Mouse (Mus musculus) G1E (cell line): ENCODE results near the gene Cd59b. TPM values are rescaled to one million over a fixed set of nuclear protein-coding genes. Genes with fewer than 3 reads are reported as not detected.
A peak's percentile ranks its signal among the peaks of the same experiment; 100 is the strongest.
"Not testable (repeated sequence)": the region's sequence is repeated elsewhere in the genome, so short reads cannot be mapped to it uniquely, and the experiment has no call there.

Experiments
- ATAC-seq: 2 replicates; pipeline ENCODE4 v1.8.0; 2016; ENCODE audit warnings: mild to moderate bottlenecking; ENCODE audit not compliant: insufficient number of reproducible peaks, poor library complexity, low FRiP score, severe bottlenecking; ENCODE audit errors: extremely low read depth
- DNase-seq: peaks from one replicate; pipeline ENCODE4 v3.0.0; 2012; ENCODE audit warnings: low spot score
- H3K27me3 ChIP-seq: 2 replicates; pipeline ENCODE4 v1.6.1; 2012; ENCODE audit warnings: mild to moderate bottlenecking, low read length, inconsistent platforms; ENCODE audit not compliant: insufficient read depth
- H3K36me3 ChIP-seq: replicated peaks from 2 replicates; pipeline ENCODE3; 2012; ENCODE audit warnings: mild to moderate bottlenecking, inconsistent platforms
- H3K4me1 ChIP-seq: 2 replicates; pipeline ENCODE4 v1.6.1; 2012; ENCODE audit warnings: low read depth, low read length, inconsistent platforms, mixed read lengths; ENCODE audit not compliant: insufficient read depth
- H3K4me3 ChIP-seq: 2 replicates; pipeline ENCODE4 v1.5.1; 2012; ENCODE audit warnings: low read depth, mild to moderate bottlenecking, inconsistent platforms, low read length, moderate library complexity, mixed read lengths
- H3K9me3 ChIP-seq: replicated peaks from 2 replicates; pipeline ENCODE4 v1.6.1; 2012; ENCODE audit warnings: inconsistent platforms
- CTCF ChIP-seq: IDR thresholded peaks from 2 replicates; pipeline ENCODE4 v1.5.1; 2012; ENCODE audit warnings: low read depth, low read length, inconsistent platforms, mixed read lengths
- GATA1 ChIP-seq: IDR thresholded peaks from 2 replicates; pipeline ENCODE4 v1.6.1; 2012; ENCODE audit warnings: borderline replicate concordance, low read length, inconsistent platforms, mixed read lengths
- GATA2 ChIP-seq: IDR thresholded peaks from 2 replicates; pipeline ENCODE4 v1.6.1; 2012; ENCODE audit warnings: low read depth, low read length, inconsistent platforms, borderline replicate concordance
- POLR2AphosphoS5 ChIP-seq: IDR thresholded peaks from 2 replicates; pipeline ENCODE4 v1.6.1; 2012; ENCODE audit warnings: low read depth, low read length, inconsistent platforms; ENCODE audit not compliant: insufficient replicate concordance
- TAL1 ChIP-seq: conservative IDR thresholded peaks from 2 replicates; pipeline ENCODE4 v1.6.1; 2012; ENCODE audit warnings: low read depth, low read length, inconsistent platforms, mixed read lengths
- polyA plus RNA-seq: library from polyadenylated mRNA; stranded (reverse); fragments of >175 nt; gene quantifications from 2 replicates; pipeline ENCODE4 v1.2.3, GENCODE M21; 2012
- total RNA-seq, 2 experiments: library from RNA; stranded (forward) in 1 of 2; stranded (reverse) in 1 of 2; fragments of 200-1000 nt in 1 of 2; fragments of >200 nt in 1 of 2; fragmentation: Nextera tagmentation in 1 of 2; gene quantifications; 2 replicates each; pipeline ENCODE4 v1.2.3; 2014 to 2017

Gene Cd59b
- total and polyA plus RNA-seq, 3 experiments, result 0.87 TPM; not detected in 2

DNA sequence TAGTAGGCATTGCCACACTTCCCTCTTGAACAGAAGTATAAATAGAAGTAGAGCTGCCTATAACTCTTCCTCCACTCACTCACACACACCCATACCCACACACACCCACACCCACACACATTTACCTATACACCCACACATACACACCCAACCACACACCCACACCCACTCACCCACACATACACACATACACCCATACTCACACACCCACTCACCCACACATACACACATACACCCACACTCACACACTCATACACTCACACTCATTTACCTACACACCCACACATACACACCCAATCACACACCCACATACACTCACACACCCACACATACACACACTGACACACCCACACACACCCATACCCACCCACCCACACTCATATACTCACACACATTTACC, 12.8 kb downstream of the Cd59b start:
- no peaks in the 10 kb centered on the region for H3K36me3 ChIP-seq
- TF ChIP-seq CTCF, result no peak
- TF ChIP-seq POLR2AphosphoS5, result no peak
- no peak for TF ChIP-seq GATA2
- no peak for TF ChIP-seq TAL1
- TF ChIP-seq GATA1, result no peak
- no peaks in the 10 kb centered on the region for H3K27me3 ChIP-seq
- no peak for DNase-seq
- no peaks in the 10 kb centered on the region for H3K9me3 ChIP-seq
- H3K4me1 ChIP-seq, result peaks cover 24% of the 10 kb centered on the region
- no peak overlapping the region for H3K4me3 ChIP-seq
- ATAC-seq, result no peak

DNA sequence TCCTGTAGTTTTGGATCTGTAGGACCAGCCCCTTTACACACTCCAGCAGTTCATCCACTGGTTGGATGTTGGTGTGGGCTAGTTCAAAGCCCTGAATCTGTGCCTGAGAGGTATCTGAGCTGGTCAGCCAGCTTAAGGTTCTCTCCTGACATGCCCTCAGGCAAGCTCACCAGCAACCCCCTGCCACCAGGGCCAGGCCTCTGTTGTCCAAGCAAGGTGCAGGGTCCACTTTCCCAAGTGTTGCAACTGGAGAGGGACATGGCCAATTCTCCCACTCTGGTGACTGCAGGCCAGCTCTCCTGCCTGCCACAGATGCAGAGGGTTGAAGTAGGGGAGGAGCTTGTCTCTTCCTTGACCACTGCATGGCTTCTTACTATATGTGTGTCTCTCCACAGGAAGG, 14.4 kb downstream of the Cd59b start:
- not testable (repeated sequence) for H3K4me3 ChIP-seq, H3K27me3 ChIP-seq, DNase-seq, H3K9me3 ChIP-seq, ATAC-seq, H3K36me3 ChIP-seq
- H3K4me1 ChIP-seq, result peaks cover 12% of the 10 kb centered on the region

DNA sequence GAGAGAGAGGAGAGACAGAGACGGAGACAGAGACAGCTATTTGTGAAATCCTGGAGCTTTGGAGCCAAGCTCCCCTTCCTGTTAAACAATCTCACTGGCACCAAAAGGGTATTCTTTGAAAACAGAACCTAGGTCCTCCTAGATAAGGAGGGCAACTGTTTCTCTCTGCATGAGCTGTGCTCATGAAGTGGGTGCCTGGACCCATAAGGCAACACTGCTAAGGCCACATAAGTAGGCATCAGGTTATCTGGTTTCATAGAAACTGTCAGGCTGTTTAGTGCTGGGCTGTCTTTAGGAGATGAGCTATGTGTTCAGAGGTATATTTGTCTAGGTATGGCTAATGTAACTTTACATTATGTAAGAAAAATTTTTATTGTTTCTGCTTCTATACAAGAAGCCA, 17.9 kb downstream of the Cd59b start:
- H3K4me3 ChIP-seq, ATAC-seq, DNase-seq, H3K36me3 ChIP-seq, H3K9me3 ChIP-seq, H3K4me1 ChIP-seq, H3K27me3 ChIP-seq: not testable (repeated sequence)

DNA sequence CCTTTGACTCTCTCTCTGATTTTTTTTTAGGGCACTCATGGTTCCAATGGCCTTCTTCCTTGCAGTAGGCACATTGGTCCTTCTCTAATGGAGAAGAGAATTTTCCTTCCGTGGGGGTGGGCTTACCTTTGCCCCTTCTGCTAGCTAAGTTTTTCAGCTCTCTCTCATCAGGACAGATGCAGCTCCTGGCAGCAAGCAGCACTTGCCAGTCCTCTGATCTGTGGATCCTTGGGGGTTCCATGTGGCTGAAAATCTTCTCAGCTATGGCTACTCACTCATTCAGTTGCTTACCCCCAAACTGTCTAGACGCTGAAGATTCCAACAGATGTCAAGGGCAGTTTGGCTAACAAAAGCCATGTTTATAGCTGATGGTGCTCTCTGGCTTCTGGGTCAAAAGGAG, 23.7 kb downstream of the Cd59b start:
- Histone ChIP-seq H3K9me3 (peaks cover 4% of the 10 kb centered on the region), H3K27me3 (no peaks in the 10 kb centered on the region), H3K36me3 (no peaks in the 10 kb centered on the region), H3K4me3 (no peak overlapping the region), H3K4me1 (peaks cover 22% of the 10 kb centered on the region)
- TF ChIP-seq GATA1 (no peak), CTCF (no peak), GATA2 (no peak)
- no peak for ATAC-seq
- DNase-seq, result no peak

DNA sequence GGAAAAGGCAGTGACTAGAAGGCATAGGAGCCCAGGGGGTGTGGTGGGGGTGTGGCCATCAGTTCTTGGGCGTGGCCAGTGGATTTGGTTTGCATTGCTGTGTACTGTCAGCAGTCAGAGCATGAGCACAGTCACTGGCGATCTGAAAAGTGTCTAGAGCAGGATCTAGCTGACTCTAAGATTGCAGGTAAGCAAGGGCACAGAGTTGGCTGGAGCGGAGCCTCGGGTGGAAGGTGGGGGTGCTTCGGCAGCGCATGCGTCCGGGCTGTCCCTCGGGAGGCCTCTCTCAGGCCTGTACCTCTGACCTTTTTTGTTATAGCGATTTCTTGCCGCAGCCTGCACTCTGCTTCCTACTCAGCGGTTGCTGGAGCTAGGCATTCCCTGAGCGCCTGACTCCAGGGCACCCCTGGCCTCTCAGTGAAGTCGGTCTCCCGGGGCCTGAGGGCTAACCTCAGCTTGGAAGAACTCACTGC, 26.1 kb downstream of the Cd59b start, which contains the start of gene Cd59a:
Cd59a (plus strand) TSS at position 61 of the 473 bp plus-strand sequence.
- peak within 1 kb of the TSS; percentile 67 for H3K4me3 ChIP-seq
- peak; percentile 25 for DNase-seq
- H3K4me1 ChIP-seq, result peaks cover 38% of the 10 kb centered on the region
- no peaks in the 10 kb centered on the region for H3K36me3 ChIP-seq
- ATAC-seq, result no peak
- no peaks in the 10 kb centered on the region for H3K27me3 ChIP-seq
- peaks cover 4% of the 10 kb centered on the region for H3K9me3 ChIP-seq
- TF ChIP-seq GATA2 (no peak), GATA1 (no peak), TAL1 (no peak), POLR2AphosphoS5 (no peak), CTCF (no peak)

DNA sequence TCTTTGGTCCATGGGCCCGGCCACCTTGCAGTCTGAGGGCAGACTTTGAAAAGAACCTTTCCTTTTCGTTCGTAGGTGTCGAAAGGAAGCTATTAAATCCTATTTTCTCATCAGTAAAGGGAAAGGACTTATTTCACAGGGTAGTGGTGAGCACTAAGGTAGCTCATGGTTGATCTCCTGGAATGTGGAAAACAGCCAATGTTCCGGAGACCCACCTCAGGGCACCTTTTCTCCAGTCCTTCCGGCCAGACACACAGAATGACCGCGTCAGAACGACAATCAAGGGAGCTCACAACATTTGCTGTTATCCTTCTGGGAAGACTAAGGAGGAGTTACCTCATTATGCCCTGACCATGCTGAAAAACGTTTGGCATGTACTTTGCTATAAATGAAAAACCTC, 26.6 kb downstream of the Cd59b start:
- no peaks in the 10 kb centered on the region for H3K36me3 ChIP-seq
- H3K4me3 ChIP-seq, result peak overlapping the region; percentile 67; the same call in 1 of the 2 replicates
- peaks cover 38% of the 10 kb centered on the region for H3K4me1 ChIP-seq
- TF ChIP-seq POLR2AphosphoS5 (no peak), TAL1 (no peak), GATA1 (no peak), CTCF (no peak)
- peaks cover 4% of the 10 kb centered on the region for H3K9me3 ChIP-seq
- DNase-seq (no peak), ATAC-seq (no peak)
- no peaks in the 10 kb centered on the region for H3K27me3 ChIP-seq

DNA sequence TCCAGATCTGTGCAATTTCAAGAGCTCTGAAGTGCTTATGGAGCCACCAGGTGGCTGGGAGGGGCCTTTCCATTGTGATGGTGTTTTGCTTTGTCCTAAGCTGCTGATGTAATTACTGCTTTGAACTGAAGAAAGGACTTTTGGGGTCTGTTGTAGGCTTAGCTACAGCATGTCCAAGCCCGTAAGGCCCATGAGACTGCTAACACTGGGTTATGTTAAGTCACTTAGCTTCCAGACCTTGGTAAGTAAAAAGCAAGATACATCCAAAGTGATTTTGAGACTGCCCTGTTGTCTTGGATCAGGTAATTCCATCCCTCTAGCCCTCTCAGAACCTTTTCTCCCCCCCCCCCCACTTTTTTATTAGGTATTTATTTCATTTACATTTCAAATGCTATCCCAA, 27.1 kb downstream of the Cd59b start:
- not testable (repeated sequence) for H3K9me3 ChIP-seq, DNase-seq, H3K4me3 ChIP-seq, H3K36me3 ChIP-seq, ATAC-seq, H3K27me3 ChIP-seq
- peaks cover 38% of the 10 kb centered on the region for H3K4me1 ChIP-seq

DNA sequence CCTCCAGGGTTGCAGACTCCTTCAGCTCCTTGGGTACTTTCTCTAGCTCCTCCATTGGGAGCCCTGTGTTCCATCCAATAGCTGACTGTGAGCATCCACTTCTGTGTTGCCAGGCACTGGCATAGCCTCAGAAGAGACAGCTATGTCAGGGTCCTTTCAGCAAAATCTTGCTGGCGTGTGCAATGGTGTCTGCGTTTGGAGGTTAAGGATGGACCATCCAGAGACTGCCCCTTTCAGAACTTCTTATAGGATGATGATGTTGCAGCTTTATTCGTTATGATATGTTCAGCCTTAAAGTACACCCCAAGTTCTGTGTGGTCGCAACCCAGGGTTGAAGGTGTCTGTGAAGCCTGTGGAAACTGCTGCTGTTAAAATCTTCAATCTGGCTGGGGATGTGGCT, 27.7 kb downstream of the Cd59b start:
- not testable (repeated sequence) for H3K4me3 ChIP-seq, H3K9me3 ChIP-seq, ATAC-seq, H3K36me3 ChIP-seq, H3K27me3 ChIP-seq, DNase-seq
- peaks cover 41% of the 10 kb centered on the region for H3K4me1 ChIP-seq
